Mouse (Mus musculus): ENCODE data around the gene Gde1. TPM values are rescaled to one million over a fixed set of nuclear protein-coding genes. Genes with fewer than 3 reads are reported as not detected.

The Gde1 gene
- polyA plus RNA-seq, 1 experiment from 2014 or later = 74.6 TPM

- H3K4me2 ChIP-seq = no peak overlapping the region
- no peaks in the 10 kb centered on the region for H3K27me3 ChIP-seq (replicated peaks)
- no peak overlapping the region for H3K27ac ChIP-seq (ENCODE audit: poor library complexity, severe bottlenecking)
- H3K9ac ChIP-seq = no peak overlapping the region
- no peak overlapping the region for H3K4me3 ChIP-seq
- H3K4me1 ChIP-seq (replicated peaks) = no peaks in the 10 kb centered on the region
- H3K9me3 ChIP-seq (replicated peaks) = no peaks in the 10 kb centered on the region
- no peak for ATAC-seq (ENCODE audit: insufficient number of reproducible peaks, low FRiP score)
- 88% methylated on average over 3 of the region's 3 CpGs for WGBS
- peaks cover 51% of the 10 kb centered on the region for H3K36me3 ChIP-seq
These were observed 26.2 kb upstream of the Gde1 start for GRCm38 (mm10) chr7:118731781-118732180.

GRCm38 (mm10) chr7:118728846-118729587, 23.4 kb upstream of the Gde1 start:
- Histone ChIP-seq H3K9me3 (replicated peaks) (no peaks in the 10 kb centered on the region), H3K27ac (ENCODE audit: poor library complexity, severe bottlenecking) (no peak overlapping the region), H3K27me3 (replicated peaks) (no peaks in the 10 kb centered on the region), H3K36me3 (peaks cover 72% of the 10 kb centered on the region), H3K4me1 (replicated peaks) (no peaks in the 10 kb centered on the region), H3K4me3 (no peak overlapping the region), H3K4me2 (no peak overlapping the region), H3K9ac (no peak overlapping the region)
- no peak for ATAC-seq (ENCODE audit: insufficient number of reproducible peaks, low FRiP score)
- WGBS = 87% methylated on average over 13 of the region's 13 CpGs

- peaks cover 73% of the 10 kb centered on the region for H3K36me3 ChIP-seq
- 79% methylated on average over 2 of the region's 2 CpGs for WGBS
These were observed 19.9 kb upstream of the Gde1 start for GRCm38 (mm10) chr7:118725459-118725858.

GRCm38 (mm10) chr7:118723927-118724326, 18.3 kb upstream of the Gde1 start:
- H3K27ac ChIP-seq (ENCODE audit: poor library complexity, severe bottlenecking) = no peak overlapping the region
- WGBS = 85% methylated on average over 9 of the region's 9 CpGs
- no peak for ATAC-seq (ENCODE audit: insufficient number of reproducible peaks, low FRiP score)

More at GRCm38 (mm10) chr7:118725459-118725858, 19.9 kb upstream of the Gde1 start:
- H3K9me3 ChIP-seq (replicated peaks) = no peaks in the 10 kb centered on the region
- no peaks in the 10 kb centered on the region for H3K4me1 ChIP-seq (replicated peaks)
- H3K27ac ChIP-seq (ENCODE audit: poor library complexity, severe bottlenecking) = no peak overlapping the region
- no peak overlapping the region for H3K4me3 ChIP-seq
- ATAC-seq (ENCODE audit: insufficient number of reproducible peaks, low FRiP score) = no peak
- H3K9ac ChIP-seq = no peak overlapping the region
- H3K4me2 ChIP-seq = no peak overlapping the region
- H3K27me3 ChIP-seq (replicated peaks) = no peaks in the 10 kb centered on the region

GRCm38 (mm10) chr7:118718066-118718465, 12.5 kb upstream of the Gde1 start:
- no peaks in the 10 kb centered on the region for H3K9me3 ChIP-seq (replicated peaks)
- H3K36me3 ChIP-seq = peaks cover 33% of the 10 kb centered on the region
- 88% methylated on average over 4 of the region's 4 CpGs for WGBS
- no peaks in the 10 kb centered on the region for H3K27me3 ChIP-seq (replicated peaks)
- no peak for ATAC-seq (ENCODE audit: insufficient number of reproducible peaks, low FRiP score)
- H3K4me1 ChIP-seq (replicated peaks) = peaks cover 6% of the 10 kb centered on the region
- no peak overlapping the region for H3K4me2 ChIP-seq
- no peak overlapping the region for H3K9ac ChIP-seq
- no peak overlapping the region for H3K4me3 ChIP-seq
- H3K27ac ChIP-seq (ENCODE audit: poor library complexity, severe bottlenecking) = no peak overlapping the region

More at GRCm38 (mm10) chr7:118723927-118724326, 18.3 kb upstream of the Gde1 start:
- Histone ChIP-seq H3K9me3 (replicated peaks) (no peaks in the 10 kb centered on the region), H3K27me3 (replicated peaks) (no peaks in the 10 kb centered on the region), H3K9ac (no peak overlapping the region; the same call in 1 of the 2 replicates), H3K4me2 (no peak overlapping the region), H3K36me3 (peaks cover 64% of the 10 kb centered on the region), H3K4me3 (no peak overlapping the region), H3K4me1 (replicated peaks) (no peaks in the 10 kb centered on the region)

GRCm38 (mm10) chr7:118714873-118715272, 9.3 kb upstream of the Gde1 start:
- Histone ChIP-seq H3K27ac (ENCODE audit: poor library complexity, severe bottlenecking) (no peak overlapping the region), H3K36me3 (peaks cover 16% of the 10 kb centered on the region), H3K27me3 (replicated peaks) (no peaks in the 10 kb centered on the region), H3K4me1 (replicated peaks) (peaks cover 9% of the 10 kb centered on the region), H3K9me3 (replicated peaks) (no peaks in the 10 kb centered on the region), H3K4me3 (no peak overlapping the region), H3K9ac (no peak overlapping the region), H3K4me2 (no peak overlapping the region)
- WGBS = 62% methylated on average over 1 of the region's 1 CpGs
- ATAC-seq (ENCODE audit: insufficient number of reproducible peaks, low FRiP score) = no peak

- Histone ChIP-seq H3K27me3 (replicated peaks) (no peaks in the 10 kb centered on the region), H3K9me3 (replicated peaks) (no peaks in the 10 kb centered on the region), H3K36me3 (peaks cover 7% of the 10 kb centered on the region; the same call in 1 of the 2 replicates), H3K27ac (ENCODE audit: poor library complexity, severe bottlenecking) (no peak within 1 kb of the TSS), H3K4me1 (replicated peaks) (peaks cover 9% of the 10 kb centered on the region), H3K9ac (peak within 1 kb of the TSS; percentile 73), H3K4me2 (peak within 1 kb of the TSS; percentile 92), H3K4me3 (peak within 1 kb of the TSS; percentile 87)
- WGBS = under 1% methylated on average over 48 of the region's 48 CpGs
- peak; percentile 97 for ATAC-seq (ENCODE audit: insufficient number of reproducible peaks, low FRiP score)
These were observed 6.9 kb upstream of the Gde1 start, which contains the start of gene Ccp110 for GRCm38 (mm10) chr7:118712228-118713173. Gene Ccp110, plus strand, starts transcription at chr7:118712552.

- WGBS = 70% methylated on average over 5 of the region's 5 CpGs
- H3K4me2 ChIP-seq = no peak overlapping the region
- no peak overlapping the region for H3K27ac ChIP-seq (ENCODE audit: poor library complexity, severe bottlenecking)
- no peaks in the 10 kb centered on the region for H3K9me3 ChIP-seq (replicated peaks)
- H3K4me1 ChIP-seq (replicated peaks) = peaks cover 13% of the 10 kb centered on the region
- no peaks in the 10 kb centered on the region for H3K27me3 ChIP-seq (replicated peaks)
- ATAC-seq (ENCODE audit: insufficient number of reproducible peaks, low FRiP score) = no peak
- H3K4me3 ChIP-seq = no peak overlapping the region
- no peak overlapping the region for H3K9ac ChIP-seq
- H3K36me3 ChIP-seq = peaks cover 5% of the 10 kb centered on the region; the same call in 1 of the 2 replicates
These were observed 5.2 kb upstream of the Gde1 start for GRCm38 (mm10) chr7:118710776-118711175.

GRCm38 (mm10) chr7:118708002-118708401, 2.4 kb upstream of the Gde1 start:
- H3K27me3 ChIP-seq (replicated peaks) = no peaks in the 10 kb centered on the region
- no peaks in the 10 kb centered on the region for H3K9me3 ChIP-seq (replicated peaks)
- H3K4me1 ChIP-seq (replicated peaks) = peaks cover 27% of the 10 kb centered on the region
- ATAC-seq (ENCODE audit: insufficient number of reproducible peaks, low FRiP score) = no peak
- no peak overlapping the region for H3K4me2 ChIP-seq
- no peak overlapping the region for H3K27ac ChIP-seq (ENCODE audit: poor library complexity, severe bottlenecking)
- H3K9ac ChIP-seq = no peak overlapping the region
- no peaks in the 10 kb centered on the region for H3K36me3 ChIP-seq
- H3K4me3 ChIP-seq = no peak overlapping the region
- 58% methylated on average over 4 of the region's 4 CpGs for WGBS

GRCm38 (mm10) chr7:118707216-118707615, 1.6 kb upstream of the Gde1 start:
- ATAC-seq (ENCODE audit: insufficient number of reproducible peaks, low FRiP score) = no peak
- Histone ChIP-seq H3K27me3 (replicated peaks) (no peaks in the 10 kb centered on the region), H3K9ac (no peak overlapping the region), H3K36me3 (peaks cover 5% of the 10 kb centered on the region; the same call in 1 of the 2 replicates), H3K4me1 (replicated peaks) (peaks cover 25% of the 10 kb centered on the region), H3K9me3 (replicated peaks) (no peaks in the 10 kb centered on the region), H3K4me2 (no peak overlapping the region), H3K4me3 (no peak overlapping the region), H3K27ac (ENCODE audit: poor library complexity, severe bottlenecking) (no peak overlapping the region)
- 55% methylated on average over 2 of the region's 2 CpGs for WGBS

GRCm38 (mm10) chr7:118706488-118706887, 910 bp upstream of the Gde1 start:
- no peak for ATAC-seq (ENCODE audit: insufficient number of reproducible peaks, low FRiP score)
- no peak overlapping the region for H3K4me2 ChIP-seq
- H3K27me3 ChIP-seq (replicated peaks) = no peaks in the 10 kb centered on the region
- 88% methylated on average over 5 of the region's 5 CpGs for WGBS
- no peaks in the 10 kb centered on the region for H3K9me3 ChIP-seq (replicated peaks)
- no peak overlapping the region for H3K9ac ChIP-seq
- H3K36me3 ChIP-seq = peaks cover 5% of the 10 kb centered on the region; the same call in 1 of the 2 replicates
- H3K27ac ChIP-seq (ENCODE audit: poor library complexity, severe bottlenecking) = no peak overlapping the region
- no peak overlapping the region for H3K4me3 ChIP-seq
- H3K4me1 ChIP-seq (replicated peaks) = peaks cover 25% of the 10 kb centered on the region
